9 mouse cellular contexts compared by ENCODE assay signal in the genomic region with DNA sequence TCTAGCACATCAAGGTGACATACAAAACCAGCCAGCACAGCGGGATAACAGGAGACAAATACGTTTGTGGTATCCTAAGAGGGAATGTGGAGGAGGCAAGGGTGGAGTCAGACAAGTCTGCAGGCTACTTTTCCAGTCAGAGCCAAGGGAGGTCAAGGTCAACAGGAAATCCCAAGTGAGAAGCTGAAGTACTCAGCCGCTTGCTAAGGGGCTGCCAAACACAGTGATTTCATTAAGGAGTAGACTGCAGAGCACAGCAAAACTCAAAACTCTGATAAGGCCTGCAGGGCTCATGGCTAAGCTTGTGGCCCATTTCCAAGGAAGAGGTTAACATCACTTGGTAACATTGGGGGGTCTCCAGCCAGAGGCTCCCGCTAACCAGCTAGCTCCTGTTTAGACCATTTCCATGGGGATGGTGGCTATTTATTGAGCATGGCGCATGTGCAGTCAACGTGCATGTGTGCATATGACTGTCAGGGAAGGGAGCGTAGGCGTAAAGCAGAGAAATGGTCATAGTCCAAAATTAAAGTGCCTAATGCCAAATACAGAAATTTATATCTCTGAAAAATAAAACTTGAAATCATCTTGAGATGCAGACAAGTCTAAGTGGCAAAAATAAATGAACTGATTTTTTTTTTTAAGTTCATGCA.
A peak's percentile ranks its signal among the peaks of the same experiment; 100 is the strongest.
DNase-seq lines count a peak whose midpoint lies in the region; ATAC-seq and TF ChIP-seq lines count a peak whose summit lies in the region.
"Had no signal": no experiment of that assay in that cellular context is flagged by ENCODE, and none has a peak within 500 bp of the region (broad histone marks: within the 10 kb centered on the region; RNA-seq: fewer than 3 reads in every experiment).

No protein-coding gene starts in this region.

- no peak for ATAC-seq in forebrain, postnatal 0 days
- ATAC-seq in activated CD4-positive, CD25-positive, alpha-beta regulatory T cell, adult 4 months: no peak

- no peak for TF ChIP-seq CTCF in forebrain, postnatal 0 days (IDR thresholded peaks at IDR 0.05; ENCODE audit: low read depth)

- H3K4me3 ChIP-seq in forebrain, postnatal 0 days (ENCODE audit: low read depth, low read length): no peak overlapping the region
- H3K4me3 ChIP-seq: embryonic facial prominence, embryonic 15.5 days had no signal

- peak; percentile 12 for DNase-seq in layer of hippocampus, adult 9-11 months
- no peak for DNase-seq in layer of hippocampus, adult 18-20 months (ENCODE audit: low spot score in 2 of 2)
- peak; percentile 45 for DNase-seq in brain, adult 2 months (ENCODE audit: low read depth, low spot score)
- DNase-seq in heart, postnatal 10 days: peak; percentile 80 to 84
- peak; percentile 50 for DNase-seq in lung, postnatal 36 days
- no peak for DNase-seq in forebrain, postnatal 0 days
- DNase-seq in adrenal gland, adult 8-10 months: no peak

- intact Hi-C loops in heart, postnatal 10 days (cut with DNase I): no loop called here

- no peaks in the 10 kb centered on the region for H3K36me3 ChIP-seq in forebrain, postnatal 0 days (ENCODE audit: insufficient read depth)
- H3K36me3 ChIP-seq: embryonic facial prominence, embryonic 15.5 days had no signal

- H3K9me3 ChIP-seq in forebrain, postnatal 0 days (ENCODE audit: low read length): no peaks in the 10 kb centered on the region
- H3K9me3 ChIP-seq: embryonic facial prominence, embryonic 15.5 days had no signal

- WGBS in forebrain, postnatal 0 days: 81% methylated on average over 8 of the region's 8 CpGs

- no peak overlapping the region for H3K27ac ChIP-seq in forebrain, postnatal 0 days (ENCODE audit: low read depth, low read length)
- H3K27ac ChIP-seq: embryonic facial prominence, embryonic 15.5 days had no signal

- no peaks in the 10 kb centered on the region for H3K4me1 ChIP-seq in forebrain, postnatal 0 days (ENCODE audit: insufficient read depth)

- no peak overlapping the region for H3K9ac ChIP-seq in forebrain, postnatal 0 days
- H3K9ac ChIP-seq: embryonic facial prominence, embryonic 15.5 days had no signal

- no peak overlapping the region for H3K4me2 ChIP-seq in forebrain, postnatal 0 days (ENCODE audit: low read depth)
- H3K4me2 ChIP-seq: embryonic facial prominence, embryonic 15.5 days had no signal

- H3K27me3 ChIP-seq in forebrain, postnatal 0 days (ENCODE audit: insufficient read depth, low read length): no peaks in the 10 kb centered on the region
- H3K27me3 ChIP-seq: embryonic facial prominence, embryonic 15.5 days had no signal

Comparison
In these comparisons a context has a peak if more than half of its experiments do, and no peak if none do; other contexts are left out.
1. DNase-seq: peak in layer of hippocampus, adult 9-11 months (single experiment), brain, adult 2 months (single experiment), heart, postnatal 10 days (2 of 2) and lung, postnatal 36 days (single experiment); none in layer of hippocampus, adult 18-20 months (0 of 2), forebrain, postnatal 0 days (single experiment) and adrenal gland, adult 8-10 months (single experiment).